Mouse (Mus musculus) liver, postnatal 0 days (tissue): Measurements from ENCODE around the gene 4930453N24Rik.

ENCODE experiments used
- CTCF ChIP-seq: sonication (generic); IDR thresholded peaks from 2 replicates; pipeline ENCODE4 v1.5.1; 2016; ENCODE audit warnings: antibody characterized with exemption, low read depth
- EP300 ChIP-seq: IDR thresholded peaks from 2 replicates; pipeline ENCODE4 v1.6.1; 2016; ENCODE audit warnings: antibody characterized with exemption, low read depth, mild to moderate bottlenecking

DNA sequence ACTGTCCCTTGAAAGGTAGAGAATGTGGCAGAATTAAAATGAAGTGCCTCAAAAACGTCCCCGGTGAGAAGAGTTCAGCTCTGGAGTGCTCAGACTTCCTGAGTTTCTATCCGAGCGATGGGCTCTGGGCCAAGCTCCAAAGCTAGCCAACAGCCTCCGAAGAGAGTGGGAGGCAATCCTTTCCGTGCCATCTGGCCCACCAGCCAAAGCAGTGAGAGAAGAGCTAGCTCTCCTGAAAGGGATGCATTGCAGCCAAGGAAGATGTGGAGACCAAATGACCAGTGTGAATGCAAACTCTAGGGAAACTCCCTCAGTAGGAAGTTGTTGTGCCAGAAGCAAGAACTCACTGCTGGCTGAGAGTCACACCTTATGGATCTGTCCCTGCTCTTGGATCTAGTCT lies 59.1 kb downstream of the 4930453N24Rik start:
- TF ChIP-seq CTCF (no peak), EP300 (no peak)
